Mouse (Mus musculus): ENCODE measurements around the gene Exoc7.

GRCm38 (mm10) chr11:116305423-116305822 is 1.6 kb downstream of the Exoc7 start:
- TF ChIP-seq POLR2A (IDR thresholded peaks at IDR 0.05; ENCODE audit: control insufficient read depth, low read depth, low read length): no peak
- no peak for TF ChIP-seq CTCF (IDR thresholded peaks at IDR 0.05; ENCODE audit: control insufficient read depth, insufficient read depth, insufficient replicate concordance, low read depth, low read length)

Data from testis, adult 2 months (tissue).